Mouse (Mus musculus): ENCODE measurements around the gene Cdkl4. TPM values are rescaled to one million over a fixed set of nuclear protein-coding genes. Genes with fewer than 3 reads are reported as not detected.
A peak's percentile ranks its signal among the peaks of the same experiment; 100 is the strongest.
"Not testable (repeated sequence)": the region's sequence is repeated elsewhere in the genome, so short reads cannot be mapped to it uniquely, and the experiment has no call there.

The Cdkl4 gene
- 10 to 100 TPM; 18.9 to 20.4 TPM for total RNA-seq (2021)

GRCm38 (mm10) chr17:80577639-80578038 is at the start of gene Cdkl4:
TSS of gene Cdkl4 (minus strand) at chr17:80577813.
- DNase-seq (ENCODE audit: extremely low spot score in 1 of 2, low spot score in 1 of 2) = no peak

DNA sequence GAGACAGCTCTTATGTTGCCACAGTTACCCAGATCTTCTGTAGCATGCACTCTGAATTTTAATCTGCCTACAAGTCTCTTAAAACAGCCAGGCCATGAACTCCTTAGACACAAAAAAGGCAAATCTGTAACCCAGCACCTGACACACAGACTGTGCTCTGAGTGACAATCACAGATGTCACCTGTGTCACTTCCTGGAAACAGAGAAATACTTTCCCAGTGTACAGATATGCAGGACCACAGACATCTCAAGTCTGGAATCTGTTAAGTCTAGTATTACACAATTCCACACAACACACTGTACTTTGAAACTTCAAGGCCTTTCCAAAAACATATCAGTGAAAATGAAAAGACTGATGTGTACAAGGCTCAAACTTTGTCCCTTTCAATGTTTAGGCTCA is 47.4 kb upstream of the Cdkl4 start:
- no peak for DNase-seq (ENCODE audit: extremely low spot score in 1 of 2, low spot score in 1 of 2)

- no peak for DNase-seq (ENCODE audit: extremely low spot score in 1 of 2, low spot score in 1 of 2)
Measured at GRCm38 (mm10) chr17:80621691-80622090, 44.1 kb upstream of the Cdkl4 start.

GRCm38 (mm10) chr17:80620786-80621423 is 43.3 kb upstream of the Cdkl4 start:
- peak; percentile 60 to 74 for DNase-seq (ENCODE audit: extremely low spot score in 1 of 2, low spot score in 1 of 2)

DNA sequence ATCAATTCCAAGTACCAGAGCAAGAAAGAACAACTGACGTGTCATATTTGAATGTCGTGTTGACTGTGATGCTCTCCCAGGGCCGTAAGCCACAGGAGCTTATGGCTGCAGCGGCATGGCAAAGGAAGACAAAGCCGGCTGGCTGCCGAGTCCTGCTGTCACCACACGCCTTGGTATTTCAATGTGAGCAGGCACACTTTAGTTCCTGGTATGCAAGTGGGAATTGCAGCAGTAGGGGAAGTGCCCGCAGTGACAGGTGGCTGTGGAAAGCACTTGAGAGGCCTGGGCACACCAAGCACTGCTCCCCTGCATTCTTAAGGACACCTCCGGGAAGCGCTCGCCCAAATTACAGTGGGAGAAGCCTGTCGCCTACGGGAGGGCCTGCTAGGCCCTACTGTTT is 41.9 kb upstream of the Cdkl4 start:
- no peak for DNase-seq (ENCODE audit: extremely low spot score in 1 of 2, low spot score in 1 of 2)

DNA sequence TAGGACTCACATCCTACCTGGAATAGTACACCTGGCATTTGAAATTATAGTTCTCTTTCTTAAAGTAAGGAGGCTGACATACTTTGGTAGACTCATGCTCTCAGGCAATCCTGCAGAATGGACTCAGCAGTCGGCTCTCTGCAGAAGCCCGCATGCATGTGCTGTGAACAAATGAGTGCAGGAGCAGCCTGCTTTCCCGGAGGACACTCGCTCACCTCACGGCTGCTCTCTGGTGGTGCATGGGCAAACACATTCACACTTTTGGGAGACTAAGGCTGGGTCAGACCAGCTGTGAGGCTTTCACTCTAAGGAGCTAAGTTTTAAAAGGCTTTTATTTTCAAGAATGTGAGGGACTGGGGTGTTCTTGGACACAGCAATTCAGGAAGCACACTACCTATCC is 41.3 kb upstream of the Cdkl4 start:
- DNase-seq (ENCODE audit: extremely low spot score in 1 of 2, low spot score in 1 of 2) = no peak

DNA sequence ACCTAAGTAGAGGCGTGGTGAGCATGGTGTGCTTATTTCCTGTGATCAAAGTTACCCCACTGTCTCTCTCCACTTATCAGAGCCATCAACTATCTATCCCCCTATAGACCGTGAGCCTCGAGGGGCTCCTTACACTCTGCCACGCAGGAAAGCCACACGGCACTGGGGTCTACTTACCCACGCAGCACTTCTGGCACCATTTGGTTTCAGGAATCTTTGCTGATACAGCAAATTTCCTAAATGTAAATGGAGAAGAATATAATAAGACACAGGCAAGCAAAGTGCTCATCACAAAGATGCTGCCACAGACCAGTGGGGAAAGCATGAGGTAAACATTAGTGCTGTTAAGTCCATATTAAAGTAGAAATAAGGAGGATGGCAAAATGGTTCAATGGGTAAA is 26.2 kb upstream of the Cdkl4 start:
- no peak for DNase-seq (ENCODE audit: extremely low spot score in 1 of 2, low spot score in 1 of 2)

GRCm38 (mm10) chr17:80603079-80603625 is 25.5 kb upstream of the Cdkl4 start:
- no peak for DNase-seq (ENCODE audit: extremely low spot score in 1 of 2, low spot score in 1 of 2)

DNA sequence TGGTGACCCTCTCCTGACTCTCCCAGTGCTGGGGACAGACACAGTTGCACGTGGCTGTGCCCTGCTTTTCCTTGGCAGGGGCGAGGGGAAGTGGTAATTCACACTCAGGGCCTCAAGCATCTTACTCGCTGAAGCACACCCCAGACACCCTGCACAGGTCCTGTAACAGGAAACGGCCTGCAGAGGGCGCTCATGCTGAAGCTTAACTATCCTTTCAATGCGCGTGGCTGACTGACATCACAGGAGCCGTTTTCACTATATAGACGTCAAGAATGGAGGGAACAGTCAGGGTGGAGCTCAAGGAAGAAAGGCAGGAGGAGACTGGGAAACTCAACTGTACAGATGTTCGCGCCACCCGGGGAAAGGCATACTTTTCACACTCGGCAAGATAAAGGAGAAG is 23.8 kb upstream of the Cdkl4 start:
- DNase-seq (ENCODE audit: extremely low spot score in 1 of 2, low spot score in 1 of 2) = peak; percentile 24 to 69

- no peak for DNase-seq (ENCODE audit: extremely low spot score in 1 of 2, low spot score in 1 of 2)
Measured at GRCm38 (mm10) chr17:80583051-80583450, 5.4 kb upstream of the Cdkl4 start.

DNA sequence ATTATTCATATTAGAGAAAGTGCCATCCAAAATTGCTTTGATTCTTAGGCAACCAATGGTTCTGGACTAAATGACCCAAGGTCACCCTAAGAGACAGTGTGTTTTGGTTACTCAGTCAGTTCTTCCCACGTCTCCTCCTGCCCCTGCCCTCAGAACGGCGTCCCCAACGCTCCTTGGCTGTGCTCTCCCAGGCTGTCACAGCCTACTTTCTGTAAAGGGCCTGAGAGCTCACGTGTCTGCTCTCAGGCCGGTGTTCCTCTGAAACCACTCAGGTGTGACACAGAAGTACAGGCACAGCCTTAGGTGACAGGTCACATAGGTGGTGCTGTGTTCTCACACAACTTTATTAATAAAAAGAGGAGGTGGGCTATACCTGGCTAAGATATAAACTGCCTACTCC is 2.3 kb upstream of the Cdkl4 start:
- DNase-seq (ENCODE audit: extremely low spot score in 1 of 2, low spot score in 1 of 2) = no peak

DNA sequence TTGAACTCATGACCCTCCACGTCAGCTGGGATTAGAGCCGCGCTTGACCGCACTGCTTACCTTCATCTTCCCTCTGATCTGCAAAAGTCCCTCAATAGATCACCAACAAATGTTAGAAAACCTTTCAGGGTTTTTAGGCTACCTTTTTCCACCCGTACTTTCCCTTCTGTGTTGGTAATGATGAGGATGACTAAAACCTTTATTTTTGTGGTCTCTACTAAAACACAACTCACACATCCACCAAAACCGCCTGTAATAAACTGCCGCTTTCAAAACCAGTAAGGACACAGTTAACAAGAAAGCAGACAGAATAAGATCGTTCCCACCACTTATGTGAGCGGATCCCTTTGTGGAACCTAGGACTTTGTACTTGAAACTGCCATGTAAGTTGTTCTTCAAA is 1.5 kb upstream of the Cdkl4 start:
- no peak for DNase-seq (ENCODE audit: extremely low spot score in 1 of 2, low spot score in 1 of 2)

- DNase-seq (ENCODE audit: extremely low spot score in 1 of 2, low spot score in 1 of 2) = no peak
Measured at GRCm38 (mm10) chr17:80578041-80578440, 428 bp upstream of the Cdkl4 start.

DNA sequence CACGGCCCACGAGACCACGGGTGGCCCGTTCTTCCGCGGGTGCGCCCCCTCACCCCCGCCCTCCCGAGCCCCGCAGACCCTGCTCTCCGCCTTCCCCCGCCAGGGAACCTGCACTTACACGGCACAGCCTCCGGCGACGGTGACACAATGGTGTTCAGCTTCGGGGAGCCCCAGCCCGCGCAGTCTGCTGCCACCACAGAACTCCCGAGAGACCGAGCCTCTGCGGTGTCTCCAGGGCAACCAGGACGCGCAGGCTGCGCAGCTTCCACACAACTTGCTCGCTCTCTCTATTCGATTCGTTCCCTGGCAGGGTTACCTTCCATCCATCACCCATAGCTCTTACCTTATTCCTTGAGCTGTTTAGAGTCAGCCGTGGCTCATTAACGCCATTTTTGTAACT is 399 bp downstream of the Cdkl4 start:
- peak; percentile 46 to 60 for DNase-seq (ENCODE audit: extremely low spot score in 1 of 2, low spot score in 1 of 2)

DNA sequence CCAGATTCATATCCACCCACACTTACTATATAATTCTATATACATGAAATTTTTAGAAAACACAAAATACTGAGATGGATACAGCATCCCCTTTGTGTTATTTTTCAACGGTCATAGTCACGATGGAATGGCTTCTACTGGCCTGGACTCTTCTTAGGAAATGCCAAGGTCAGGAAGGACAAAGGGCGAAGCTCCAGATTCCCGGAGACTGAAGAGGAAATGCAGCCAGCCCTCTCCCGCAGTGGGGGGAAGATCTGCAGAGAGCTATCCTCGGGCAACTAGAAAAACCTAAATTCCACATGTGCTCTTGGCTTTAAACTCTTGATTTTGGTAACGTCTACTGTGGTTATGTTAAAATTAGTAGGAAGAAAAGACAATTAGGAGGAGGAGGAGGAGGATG is 2.6 kb downstream of the Cdkl4 start:
- no peak for DNase-seq (ENCODE audit: extremely low spot score in 1 of 2, low spot score in 1 of 2)

DNA sequence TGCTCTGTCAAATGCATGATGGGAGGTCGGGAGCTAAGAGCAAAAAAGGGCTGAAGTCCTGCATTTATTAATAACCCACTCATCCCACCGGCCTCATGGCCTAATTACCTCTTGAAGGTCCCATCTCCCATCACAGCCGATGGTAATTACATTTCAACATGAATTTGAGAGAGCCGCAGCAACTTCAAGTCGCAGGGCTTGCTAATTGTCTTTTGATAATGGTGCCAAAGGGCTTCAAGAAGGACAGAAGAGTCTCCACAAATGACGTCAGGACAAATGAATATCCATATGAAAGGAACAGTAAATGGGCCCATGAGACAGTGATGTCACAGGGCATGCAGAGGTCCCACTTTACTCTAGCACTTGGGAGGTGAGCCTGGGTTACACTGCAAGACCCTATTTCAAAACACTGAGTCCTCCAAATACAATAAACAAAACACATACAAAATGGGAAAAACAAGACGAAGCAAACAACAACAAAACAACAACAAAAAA is 3.1 kb downstream of the Cdkl4 start:
- DNase-seq (ENCODE audit: extremely low spot score in 1 of 2, low spot score in 1 of 2) = no peak

- no peak for DNase-seq (ENCODE audit: extremely low spot score in 1 of 2, low spot score in 1 of 2)
Measured at GRCm38 (mm10) chr17:80572187-80572935, 5.3 kb downstream of the Cdkl4 start.

DNA sequence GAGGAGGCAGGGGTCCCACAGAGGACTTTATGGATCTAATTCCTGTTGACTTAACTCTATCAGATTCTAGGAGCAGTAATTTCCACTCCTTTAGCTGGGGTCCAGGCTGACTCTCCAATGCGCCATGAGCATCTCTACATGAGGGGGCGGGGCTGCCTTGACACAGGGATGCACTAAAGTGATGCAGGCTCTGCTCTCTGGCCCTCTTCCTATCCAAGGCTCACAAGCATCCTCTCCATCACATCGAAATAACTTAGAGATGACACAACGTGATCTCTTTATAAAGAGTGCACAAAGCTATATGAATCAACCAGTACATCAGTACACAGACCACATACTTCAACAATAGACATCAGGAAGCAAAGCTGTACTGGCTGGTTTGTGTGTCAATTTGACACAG is 6.2 kb downstream of the Cdkl4 start:
- DNase-seq (ENCODE audit: extremely low spot score in 1 of 2, low spot score in 1 of 2) = no peak

DNA sequence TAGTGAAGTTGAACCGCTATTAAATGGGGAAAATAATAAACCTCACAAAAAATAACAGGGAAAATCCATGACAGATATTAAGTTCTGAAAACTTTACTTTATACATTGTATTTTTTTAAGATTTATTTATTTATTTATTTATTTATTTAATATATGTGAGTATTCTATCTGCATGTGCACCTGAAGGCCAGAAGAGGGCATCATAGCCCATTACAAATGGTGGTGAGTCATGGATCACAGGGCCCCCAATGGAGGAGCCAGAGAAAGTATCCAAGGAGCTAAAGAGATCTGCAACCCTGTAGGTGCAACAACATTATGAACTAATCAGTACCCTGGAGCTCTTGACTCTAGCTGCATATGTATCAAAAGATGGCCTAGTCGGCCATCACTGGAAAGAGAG is 7.9 kb downstream of the Cdkl4 start:
- DNase-seq (ENCODE audit: extremely low spot score in 1 of 2, low spot score in 1 of 2) = not testable (repeated sequence)

- no peak for DNase-seq (ENCODE audit: extremely low spot score in 1 of 2, low spot score in 1 of 2)
Measured at GRCm38 (mm10) chr17:80568842-80569601, 8.6 kb downstream of the Cdkl4 start.

DNA sequence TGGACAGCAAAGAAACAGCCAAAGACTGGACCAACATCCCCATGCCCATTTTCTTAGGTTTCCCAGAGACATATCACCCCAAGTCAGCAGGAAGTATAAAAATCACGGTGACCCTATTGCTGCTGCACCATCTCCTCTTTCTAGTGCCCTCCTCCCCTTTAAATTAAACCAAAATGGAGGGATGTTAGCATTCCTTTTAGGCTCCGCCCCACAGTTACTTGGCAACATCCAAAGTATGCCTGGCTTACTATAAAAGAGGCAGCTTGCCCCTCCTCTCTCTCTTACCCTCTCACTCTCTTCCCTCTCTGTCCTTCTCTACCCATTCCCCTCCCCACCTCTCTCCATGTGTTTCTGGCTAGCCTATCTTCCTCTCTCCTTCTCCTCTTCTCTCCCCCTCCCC is 9.2 kb downstream of the Cdkl4 start:
- no peak for DNase-seq (ENCODE audit: extremely low spot score in 1 of 2, low spot score in 1 of 2)
